Mouse (Mus musculus): ENCODE results near the gene Sept10.
"Not testable (repeated sequence)": the region's sequence is repeated elsewhere in the genome, so short reads cannot be mapped to it uniquely, and the experiment has no call there.

Sept10 gene

DNA sequence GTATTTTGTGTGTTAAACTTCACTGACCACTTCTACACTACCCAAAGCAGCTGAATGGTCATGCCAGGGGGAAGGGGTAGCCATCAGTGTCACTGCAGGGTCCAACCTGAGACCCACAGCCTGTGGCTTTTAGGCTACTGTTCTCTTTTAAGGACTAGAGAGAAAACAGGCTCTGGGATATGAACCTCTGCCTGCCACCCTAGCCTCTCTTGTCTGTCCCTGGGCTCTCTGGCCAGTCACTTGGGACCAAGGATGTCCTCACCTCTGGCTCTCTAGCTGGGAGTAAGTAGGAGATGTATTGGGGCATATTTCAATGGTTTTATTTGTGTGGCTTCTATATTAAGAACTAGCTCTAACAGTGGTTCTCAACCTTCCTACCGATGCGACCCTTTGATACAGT lies 101.8 kb downstream of the Sept10 start:
- no peak for DNase-seq

DNA sequence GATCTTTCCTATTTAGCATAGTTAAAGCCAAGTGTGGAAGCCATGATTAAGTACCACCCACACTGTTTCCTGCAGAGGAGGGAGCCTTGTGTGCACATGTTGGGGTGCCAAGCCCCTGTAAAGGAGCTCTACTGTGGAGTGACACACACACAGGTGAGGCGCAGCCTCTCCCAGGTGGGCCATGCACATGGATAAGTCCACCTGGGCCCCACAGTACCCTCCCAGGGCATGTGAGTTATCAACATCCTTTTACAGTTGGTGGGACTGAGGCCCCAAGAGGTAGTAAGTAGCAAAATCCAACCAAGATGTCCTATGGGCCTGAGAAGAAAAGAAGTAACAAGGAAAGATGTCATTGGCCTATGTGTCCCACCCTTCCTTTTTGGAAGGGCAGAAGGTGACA lies 102.6 kb downstream of the Sept10 start:
- no peak for DNase-seq

DNA sequence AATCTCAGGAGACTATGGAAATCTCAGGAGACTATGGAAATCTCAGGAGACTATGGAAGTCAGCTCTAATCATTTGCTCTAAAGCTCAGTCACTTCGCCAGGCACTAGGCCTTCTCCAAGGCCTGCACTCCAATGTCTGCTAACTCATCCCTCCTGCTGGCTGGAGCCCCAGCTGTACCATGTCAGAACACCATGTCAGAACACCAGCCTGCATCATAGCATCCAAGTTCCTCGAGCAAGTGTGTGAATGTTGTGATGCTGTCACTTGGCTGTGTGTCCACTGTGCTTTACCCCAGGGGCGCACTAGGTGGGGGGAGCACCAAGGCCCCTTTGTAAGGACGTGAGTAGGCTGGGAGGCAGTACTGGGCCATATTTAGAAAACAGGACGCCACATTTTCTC lies 104.1 kb downstream of the Sept10 start:
- DNase-seq: no peak

DNA sequence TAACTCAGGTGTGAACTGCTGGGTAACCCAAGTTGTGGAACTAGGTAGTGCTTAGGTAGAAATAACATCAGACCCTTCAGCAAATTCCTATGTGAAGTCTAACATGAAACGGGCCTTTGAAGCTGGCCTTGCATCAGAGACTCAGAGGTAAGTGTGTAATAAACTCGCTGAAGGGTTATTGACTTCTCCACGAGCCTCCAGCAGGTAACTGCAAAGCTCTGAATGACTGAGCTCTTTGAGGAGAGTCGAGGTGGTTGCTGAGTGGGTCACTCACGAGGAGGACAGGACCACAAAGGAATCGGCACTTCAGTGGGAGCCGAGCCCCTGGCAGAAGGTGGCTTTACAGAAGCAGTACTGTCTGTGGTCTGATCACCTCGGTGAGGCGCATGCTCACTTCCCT lies 105.3 kb downstream of the Sept10 start:
- no peak for DNase-seq

DNA sequence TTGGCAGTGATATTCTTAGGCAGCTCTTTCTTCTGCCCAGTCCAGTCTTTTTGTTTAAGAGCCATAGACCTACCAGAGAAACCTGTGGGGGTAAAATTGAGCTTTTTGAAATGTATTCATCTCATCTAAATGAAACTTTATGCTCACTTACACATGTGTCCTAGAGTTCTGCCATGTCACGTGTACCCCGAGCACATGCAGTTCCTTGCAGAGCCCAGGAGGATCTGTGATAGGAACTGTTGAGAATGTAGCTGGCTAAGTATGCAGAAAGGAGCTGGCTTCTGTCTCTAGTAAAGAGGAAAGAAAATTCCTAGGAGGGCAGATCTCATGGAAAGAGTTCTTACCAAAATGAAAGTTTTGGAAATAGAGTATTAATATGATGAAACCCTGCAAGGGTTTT lies 106.0 kb downstream of the Sept10 start:
- DNase-seq: no peak

DNA sequence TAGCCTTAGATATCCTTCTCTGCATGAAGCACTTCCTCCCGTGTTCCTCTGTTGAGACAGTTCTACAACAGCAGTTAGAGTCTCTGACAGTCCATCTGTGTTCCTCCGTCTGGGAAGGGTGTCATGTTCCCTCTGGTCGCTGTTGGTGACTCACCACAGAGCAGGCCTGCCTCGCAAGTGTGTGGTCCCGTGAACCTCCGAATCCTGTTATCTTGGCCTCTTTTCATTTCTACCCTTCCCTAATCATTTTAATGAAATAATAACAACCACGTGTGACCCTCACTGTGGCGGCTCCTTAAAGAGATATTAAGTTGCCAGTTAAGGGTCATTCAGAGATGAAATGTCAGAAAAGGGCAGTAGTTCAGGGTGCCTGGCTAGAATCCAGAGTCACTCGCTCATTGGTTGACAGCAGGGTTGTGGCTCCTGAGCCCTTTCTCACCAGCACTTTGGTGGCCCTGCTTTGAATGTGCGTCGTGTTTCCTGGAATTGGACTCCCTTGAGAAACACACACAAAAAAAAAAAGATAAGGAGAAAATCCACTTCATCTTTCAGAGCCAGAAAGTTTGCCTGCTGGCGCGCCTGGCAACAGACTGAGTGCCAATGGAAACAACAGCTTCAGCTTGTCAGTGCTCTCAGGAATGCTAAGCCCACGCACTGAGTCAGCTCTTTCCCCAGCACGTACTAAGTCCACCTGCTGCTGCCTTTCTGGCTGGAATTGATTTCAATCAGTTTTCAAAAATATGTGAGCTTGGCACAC lies 106.9 kb downstream of the Sept10 start:
- peak; percentile 56 for DNase-seq

DNA sequence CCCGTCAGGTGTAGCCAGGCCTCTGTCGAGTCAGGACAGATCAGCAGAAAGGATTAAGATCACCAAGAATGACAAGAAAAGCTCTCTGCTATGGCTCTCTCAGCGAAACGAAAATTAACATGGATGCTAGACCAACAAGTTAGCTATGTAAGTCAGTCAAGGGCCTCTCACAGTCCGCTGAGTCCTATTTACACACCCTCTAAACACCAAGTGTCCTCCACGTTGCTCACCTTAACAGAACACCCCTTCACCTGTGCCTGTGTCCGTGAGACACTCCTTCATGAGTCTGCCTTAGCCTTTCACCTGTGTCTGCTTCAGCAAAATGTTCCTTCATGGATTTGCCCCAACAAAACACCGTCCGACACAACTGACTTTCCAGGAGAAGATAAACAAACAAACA lies 108.3 kb downstream of the Sept10 start:
- DNase-seq: no peak

DNA sequence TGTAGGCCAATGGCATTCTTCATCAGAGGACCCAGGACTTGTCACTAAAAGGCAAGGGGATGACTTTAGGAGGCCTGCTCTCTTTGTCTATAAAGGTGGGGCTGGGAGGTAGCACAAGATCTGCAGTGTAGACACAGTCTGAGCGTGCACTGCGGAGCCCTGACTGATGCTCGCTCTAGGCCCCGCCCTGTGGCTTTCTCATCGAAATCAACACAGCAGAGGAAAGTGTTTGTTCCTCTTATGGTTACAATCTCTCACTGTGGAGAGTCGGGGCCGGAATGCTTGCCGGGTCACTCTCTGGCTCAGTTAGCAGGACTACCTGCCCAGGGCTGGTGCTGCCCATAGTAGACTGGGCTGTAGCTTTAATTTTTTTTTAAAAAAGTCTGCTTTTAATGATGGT lies 108.9 kb downstream of the Sept10 start:
- no peak for DNase-seq

DNA sequence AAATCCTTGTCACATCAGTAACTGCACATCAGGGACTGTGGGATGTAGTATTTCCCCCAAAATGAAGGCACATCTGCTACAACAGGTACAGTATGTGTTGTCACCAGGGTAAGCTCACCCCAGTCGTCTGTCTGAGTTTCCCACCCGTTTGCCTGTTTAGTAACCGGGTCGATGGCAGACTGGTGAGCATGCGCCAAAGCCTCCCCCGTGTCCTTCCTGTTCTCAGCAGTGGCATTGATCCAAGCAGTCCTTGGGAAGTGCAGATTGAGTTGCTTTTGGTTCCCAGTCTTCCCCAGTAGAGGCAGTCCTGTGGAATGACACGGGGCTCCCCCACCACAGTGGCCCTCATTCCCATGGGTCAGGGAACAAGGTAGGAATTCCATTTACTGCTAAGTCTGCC lies 111.3 kb downstream of the Sept10 start:
- DNase-seq: no peak

DNA sequence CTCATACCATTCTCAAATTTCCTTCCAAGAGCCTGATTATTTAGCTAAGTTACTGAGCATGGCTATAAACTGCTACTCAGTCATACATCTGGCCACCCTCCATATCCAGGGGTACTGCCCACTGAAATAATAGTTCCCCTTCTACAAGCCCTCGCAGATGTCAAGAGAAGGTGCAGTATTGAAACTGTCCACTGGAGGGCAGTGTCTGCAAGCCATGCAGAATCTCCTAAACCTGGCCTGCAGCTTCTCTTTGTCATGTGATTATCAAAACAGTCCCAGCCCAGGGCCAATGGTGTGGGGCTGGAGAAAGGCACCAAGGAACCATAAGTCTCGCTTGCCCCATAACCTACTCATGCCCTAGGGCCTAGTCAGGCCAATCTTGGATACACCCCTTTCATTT lies 112.6 kb downstream of the Sept10 start:
- peak; percentile 84 for DNase-seq

DNA sequence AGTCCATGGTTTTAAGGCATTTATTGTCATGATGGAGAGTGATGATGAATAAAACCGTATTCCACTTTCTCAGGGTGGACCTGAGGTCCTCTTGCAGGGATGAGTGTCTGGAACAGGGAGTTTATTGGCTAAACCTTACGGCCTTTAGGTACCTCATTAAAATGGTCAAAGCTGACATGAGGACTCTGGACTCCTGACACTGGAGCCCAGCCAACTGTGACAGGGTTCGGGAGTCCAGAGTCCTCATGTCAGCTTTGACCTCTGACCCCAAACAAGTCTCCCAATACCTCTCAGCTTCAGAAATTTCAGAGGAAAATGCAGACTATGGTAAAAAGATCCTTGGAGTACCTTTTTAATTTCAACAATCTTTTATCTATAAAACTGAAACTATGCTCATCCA lies 115.0 kb downstream of the Sept10 start:
- no peak for DNase-seq

DNA sequence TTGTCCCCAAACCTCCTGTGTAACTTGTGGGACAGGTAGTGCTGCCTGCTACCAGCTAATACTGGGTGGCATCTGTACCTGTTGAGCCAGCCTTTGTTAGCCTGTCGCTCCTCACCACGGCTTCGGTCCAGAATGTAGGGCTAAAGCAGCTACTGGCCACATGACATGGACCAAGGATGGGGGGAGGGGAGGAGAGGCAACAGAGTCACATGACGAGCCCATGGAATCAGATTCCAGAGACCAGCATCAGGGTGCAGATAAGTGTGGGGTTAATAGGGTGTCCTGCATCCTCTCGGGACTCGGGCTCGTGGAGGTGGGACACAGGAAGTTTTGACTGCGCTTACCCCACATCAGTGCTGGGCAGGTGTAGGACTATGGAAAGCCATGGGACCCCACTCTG lies 115.8 kb downstream of the Sept10 start:
- no peak for DNase-seq

DNA sequence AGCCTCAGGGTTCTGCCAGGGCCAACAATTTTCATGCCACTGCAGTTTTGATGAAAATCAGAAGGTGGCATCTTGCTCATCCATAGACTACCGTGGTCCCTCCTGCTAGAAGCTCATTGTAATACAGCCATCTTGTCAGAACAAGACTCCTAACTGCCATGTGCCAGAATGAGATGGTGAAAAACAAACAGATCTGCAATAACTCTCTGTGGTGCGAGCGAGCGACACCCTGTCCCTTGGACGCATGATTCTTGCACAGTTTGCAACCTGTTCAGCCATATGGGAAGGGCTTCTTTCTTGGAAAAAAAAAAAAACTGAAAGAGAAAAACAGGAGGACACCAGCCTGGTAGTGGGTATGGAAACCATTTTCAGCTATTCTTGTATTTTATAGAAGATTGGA lies 117.0 kb downstream of the Sept10 start:
- no peak for DNase-seq

DNA sequence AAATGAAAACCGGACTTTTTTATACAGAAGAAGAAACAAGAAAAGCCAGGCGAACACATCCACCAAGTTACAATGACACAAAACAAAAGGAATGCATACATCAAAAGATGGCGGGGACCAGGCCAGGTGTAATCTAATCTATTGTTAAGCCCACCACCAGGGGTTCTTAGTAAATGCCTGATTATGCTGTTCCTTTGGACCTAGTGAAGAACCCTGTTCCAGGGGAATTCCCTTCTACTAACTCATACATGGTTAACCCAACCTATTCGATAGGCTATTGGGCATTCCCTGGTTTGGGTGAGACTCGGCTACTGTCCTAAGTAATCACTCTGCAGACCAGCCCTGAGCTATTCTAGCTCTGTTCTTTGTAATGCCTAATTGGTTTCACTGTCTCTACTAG lies 118.6 kb downstream of the Sept10 start:
- not testable (repeated sequence) for DNase-seq

DNA sequence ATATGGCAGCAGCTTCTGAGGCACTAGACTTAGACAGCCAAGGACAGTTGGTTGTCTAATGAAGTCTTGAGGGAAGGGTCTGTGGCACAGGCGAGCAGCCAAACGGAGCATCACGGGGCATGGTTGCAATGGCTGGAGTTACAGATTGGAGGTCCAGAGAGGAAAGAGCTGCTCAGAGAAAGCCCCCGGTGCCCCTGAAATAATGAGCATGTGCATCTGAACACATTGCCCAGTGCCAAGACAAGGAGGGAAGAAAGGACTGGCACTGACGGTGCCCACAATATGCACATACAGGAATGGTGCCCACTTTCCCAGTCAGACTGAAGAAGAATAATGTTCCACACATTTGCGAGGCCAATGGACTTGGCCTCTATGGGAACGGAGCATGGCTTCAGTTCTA lies 129.7 kb downstream of the Sept10 start:
- no peak for DNase-seq

Data from right cerebral cortex, postnatal 4 days (tissue).